Mouse (Mus musculus): ENCODE data around the gene Dynlt1b. TPM values are rescaled to one million over a fixed set of nuclear protein-coding genes. Genes with fewer than 3 reads are reported as not detected.
"Not testable (repeated sequence)": the region's sequence is repeated elsewhere in the genome, so short reads cannot be mapped to it uniquely, and the experiment has no call there.

The Dynlt1b gene
- polyA plus RNA-seq, 1 experiment from 2014 or later = 876 TPM

GRCm38 (mm10) chr17:6426869-6427268 is 3.0 kb upstream of the Dynlt1b start:
- 84% methylated on average over 6 of the region's 8 CpGs for WGBS
- ATAC-seq (ENCODE audit: low FRiP score); H3K9ac ChIP-seq: not testable (repeated sequence)

GRCm38 (mm10) chr17:6428926-6429325 is 986 bp upstream of the Dynlt1b start:
- ATAC-seq (ENCODE audit: low FRiP score); H3K4me2 ChIP-seq (replicated peaks); H3K9ac ChIP-seq; H3K9me3 ChIP-seq (replicated peaks); H3K36me3 ChIP-seq; H3K4me3 ChIP-seq; H3K27me3 ChIP-seq; H3K27ac ChIP-seq: not testable (repeated sequence)
- peaks cover 11% of the 10 kb centered on the region for H3K4me1 ChIP-seq
- WGBS = 85% methylated on average over 2 of the region's 2 CpGs

More at GRCm38 (mm10) chr17:6426869-6427268, 3.0 kb upstream of the Dynlt1b start:
- H3K9me3 ChIP-seq (replicated peaks); H3K4me2 ChIP-seq (replicated peaks); H3K27ac ChIP-seq; H3K4me3 ChIP-seq; H3K27me3 ChIP-seq; H3K4me1 ChIP-seq; H3K36me3 ChIP-seq: not testable (repeated sequence)

- Histone ChIP-seq H3K4me2 (replicated peaks) (peak overlapping the region; percentile 49), H3K4me3 (peak overlapping the region; percentile 56), H3K9ac (peak overlapping the region; percentile 72), H3K27ac (peak overlapping the region; percentile 78), H3K4me1 (peaks cover 11% of the 10 kb centered on the region)
- not testable (repeated sequence) for H3K27me3 ChIP-seq; H3K36me3 ChIP-seq; H3K9me3 ChIP-seq (replicated peaks)
- peak; percentile 57 for ATAC-seq (ENCODE audit: low FRiP score)
- WGBS = 14% methylated on average over 9 of the region's 9 CpGs
These were observed 594 bp downstream of the Dynlt1b start for GRCm38 (mm10) chr17:6430410-6431001.

- H3K4me2 ChIP-seq (replicated peaks); H3K27me3 ChIP-seq; H3K9me3 ChIP-seq (replicated peaks); H3K9ac ChIP-seq; H3K4me3 ChIP-seq; H3K27ac ChIP-seq; ATAC-seq (ENCODE audit: low FRiP score): not testable (repeated sequence)
- Histone ChIP-seq H3K36me3 (peaks cover 15% of the 10 kb centered on the region), H3K4me1 (peaks cover 11% of the 10 kb centered on the region)
- WGBS = 95% methylated on average over 3 of the region's 4 CpGs
These were observed 2.5 kb downstream of the Dynlt1b start for GRCm38 (mm10) chr17:6432456-6432855.

- 82% methylated on average over 3 of the region's 3 CpGs for WGBS
These were observed 3.8 kb downstream of the Dynlt1b start for GRCm38 (mm10) chr17:6433691-6434090.

GRCm38 (mm10) chr17:6438080-6438479 is 8.2 kb downstream of the Dynlt1b start:
- WGBS = 84% methylated on average over 6 of the region's 6 CpGs
- not testable (repeated sequence) for H3K9me3 ChIP-seq (replicated peaks); H3K27ac ChIP-seq; H3K4me1 ChIP-seq; ATAC-seq (ENCODE audit: low FRiP score); H3K9ac ChIP-seq; H3K4me2 ChIP-seq (replicated peaks); H3K27me3 ChIP-seq; H3K4me3 ChIP-seq
- peaks cover 29% of the 10 kb centered on the region for H3K36me3 ChIP-seq

More at GRCm38 (mm10) chr17:6433691-6434090, 3.8 kb downstream of the Dynlt1b start:
- not testable (repeated sequence) for ATAC-seq (ENCODE audit: low FRiP score); H3K9me3 ChIP-seq (replicated peaks); H3K27me3 ChIP-seq; H3K4me2 ChIP-seq (replicated peaks); H3K9ac ChIP-seq; H3K27ac ChIP-seq; H3K4me3 ChIP-seq
- Histone ChIP-seq H3K4me1 (peaks cover 11% of the 10 kb centered on the region), H3K36me3 (peaks cover 20% of the 10 kb centered on the region)

- WGBS = 96% methylated on average over 11 of the region's 13 CpGs
- H3K9ac ChIP-seq; H3K4me3 ChIP-seq; H3K9me3 ChIP-seq (replicated peaks); H3K4me2 ChIP-seq (replicated peaks); ATAC-seq (ENCODE audit: low FRiP score); H3K4me1 ChIP-seq; H3K27ac ChIP-seq; H3K27me3 ChIP-seq: not testable (repeated sequence)
- H3K36me3 ChIP-seq = peaks cover 20% of the 10 kb centered on the region
These were observed 10.0 kb downstream of the Dynlt1b start for GRCm38 (mm10) chr17:6439913-6440312.

- H3K27me3 ChIP-seq; H3K27ac ChIP-seq; H3K4me3 ChIP-seq; H3K9me3 ChIP-seq (replicated peaks); H3K9ac ChIP-seq; H3K4me1 ChIP-seq; H3K4me2 ChIP-seq (replicated peaks): not testable (repeated sequence)
- peaks cover 20% of the 10 kb centered on the region for H3K36me3 ChIP-seq
- peak; percentile 42; the same call in 1 of the 2 replicates for ATAC-seq (ENCODE audit: low FRiP score)
- WGBS = 88% methylated on average over 13 of the region's 13 CpGs
These were observed 10.7 kb downstream of the Dynlt1b start for GRCm38 (mm10) chr17:6440493-6441077.

- not testable (repeated sequence) for H3K9me3 ChIP-seq (replicated peaks); H3K4me1 ChIP-seq; ATAC-seq (ENCODE audit: low FRiP score); H3K9ac ChIP-seq; H3K4me3 ChIP-seq; H3K27me3 ChIP-seq; H3K27ac ChIP-seq; H3K4me2 ChIP-seq (replicated peaks)
- 83% methylated on average over 5 of the region's 5 CpGs for WGBS
- peaks cover 20% of the 10 kb centered on the region for H3K36me3 ChIP-seq
These were observed 11.3 kb downstream of the Dynlt1b start for GRCm38 (mm10) chr17:6441254-6441653.

GRCm38 (mm10) chr17:6442513-6442912 is 12.6 kb downstream of the Dynlt1b start:
- H3K4me2 ChIP-seq (replicated peaks); H3K4me3 ChIP-seq; H3K9ac ChIP-seq; H3K27me3 ChIP-seq; ATAC-seq (ENCODE audit: low FRiP score); H3K27ac ChIP-seq; H3K9me3 ChIP-seq (replicated peaks); H3K4me1 ChIP-seq: not testable (repeated sequence)
- WGBS = 93% methylated on average over 7 of the region's 7 CpGs
- peaks cover 15% of the 10 kb centered on the region for H3K36me3 ChIP-seq

- not testable (repeated sequence) for H3K36me3 ChIP-seq; H3K9ac ChIP-seq; H3K27ac ChIP-seq; H3K27me3 ChIP-seq; H3K9me3 ChIP-seq (replicated peaks); H3K4me3 ChIP-seq; H3K4me2 ChIP-seq (replicated peaks); H3K4me1 ChIP-seq; ATAC-seq (ENCODE audit: low FRiP score)
- 55% methylated on average over 11 of the region's 16 CpGs for WGBS
These were observed 16.1 kb downstream of the Dynlt1b start for GRCm38 (mm10) chr17:6445794-6446587.

GRCm38 (mm10) chr17:6448293-6448692 is 18.4 kb downstream of the Dynlt1b start:
- H3K27me3 ChIP-seq; H3K9ac ChIP-seq; H3K27ac ChIP-seq; H3K9me3 ChIP-seq (replicated peaks); H3K4me3 ChIP-seq; ATAC-seq (ENCODE audit: low FRiP score); H3K4me2 ChIP-seq (replicated peaks); H3K4me1 ChIP-seq; H3K36me3 ChIP-seq: not testable (repeated sequence)
- 90% methylated on average over 8 of the region's 8 CpGs for WGBS

All from hindbrain, embryonic 12.5 days (tissue).